Mouse (Mus musculus): Measurements from ENCODE around the gene Cyp8b1. TPM values are rescaled to one million over a fixed set of nuclear protein-coding genes. Genes with fewer than 3 reads are reported as not detected.
A peak's percentile ranks its signal among the peaks of the same experiment; 100 is the strongest.

The Cyp8b1 gene
- polyA plus RNA-seq, 1 experiment from 2014 or later = not detected

GRCm38 (mm10) chr9:121943005-121943404 lies 26.9 kb upstream of the Cyp8b1 start:
- Histone ChIP-seq H3K4me2 (replicated peaks; ENCODE audit: low read depth, low read length) (no peak overlapping the region), H3K4me1 (replicated peaks; ENCODE audit: control insufficient read depth, insufficient read depth, low read length) (no peaks in the 10 kb centered on the region), H3K27ac (ENCODE audit: low read depth, low read length) (no peak overlapping the region), H3K9ac (ENCODE audit: low read depth, low read length) (no peak overlapping the region), H3K36me3 (ENCODE audit: control insufficient read depth, insufficient read depth, low read length) (no peaks in the 10 kb centered on the region), H3K4me3 (ENCODE audit: low read depth, low read length) (no peak overlapping the region), H3K9me3 (ENCODE audit: control insufficient read depth, low read length) (no peaks in the 10 kb centered on the region), H3K27me3 (ENCODE audit: control insufficient read depth, insufficient read depth, low read length) (no peaks in the 10 kb centered on the region)
- DNase-seq (ENCODE audit: low spot score) = no peak
- WGBS = 94% methylated on average over 3 of the region's 3 CpGs
- no peak for ATAC-seq (ENCODE audit: low FRiP score)

GRCm38 (mm10) chr9:121937944-121938355 lies 21.8 kb upstream of the Cyp8b1 start:
- ATAC-seq (ENCODE audit: low FRiP score) = peak; percentile 47; the same call in 1 of the 2 replicates
- WGBS = 59% methylated on average over 21 of the region's 21 CpGs
- H3K27ac ChIP-seq (ENCODE audit: low read depth, low read length) = 0 out of 2 replicates have a peak overlapping the region, but pooled peaks have one; percentile 49

GRCm38 (mm10) chr9:121937451-121937864 lies 21.4 kb upstream of the Cyp8b1 start:
- peak overlapping the region; percentile 34; the same call in 1 of the 2 replicates for H3K4me3 ChIP-seq (ENCODE audit: low read depth, low read length)
- peak overlapping the region; percentile 49; the same call in 1 of the 2 replicates for H3K27ac ChIP-seq (ENCODE audit: low read depth, low read length)
- H3K4me2 ChIP-seq (replicated peaks; ENCODE audit: low read depth, low read length) = peak overlapping the region; percentile 19
- H3K9ac ChIP-seq (ENCODE audit: low read depth, low read length) = no peak overlapping the region
- DNase-seq (ENCODE audit: low spot score) (peak; percentile 31), ATAC-seq (ENCODE audit: low FRiP score) (peak; percentile 35; the same call in 1 of the 2 replicates)
- H3K27me3 ChIP-seq (ENCODE audit: control insufficient read depth, insufficient read depth, low read length) = no peaks in the 10 kb centered on the region
- H3K9me3 ChIP-seq (ENCODE audit: control insufficient read depth, low read length) = no peaks in the 10 kb centered on the region
- no peaks in the 10 kb centered on the region for H3K36me3 ChIP-seq (ENCODE audit: control insufficient read depth, insufficient read depth, low read length)
- WGBS = 62% methylated on average over 6 of the region's 6 CpGs
- H3K4me1 ChIP-seq (replicated peaks; ENCODE audit: control insufficient read depth, insufficient read depth, low read length) = no peaks in the 10 kb centered on the region

More at GRCm38 (mm10) chr9:121937944-121938355, 21.8 kb upstream of the Cyp8b1 start:
- H3K36me3 ChIP-seq (ENCODE audit: control insufficient read depth, insufficient read depth, low read length) = no peaks in the 10 kb centered on the region
- peak overlapping the region; percentile 25; the same call in 1 of the 2 replicates for H3K9ac ChIP-seq (ENCODE audit: low read depth, low read length)
- H3K27me3 ChIP-seq (ENCODE audit: control insufficient read depth, insufficient read depth, low read length) = no peaks in the 10 kb centered on the region
- peak overlapping the region; percentile 19 for H3K4me2 ChIP-seq (replicated peaks; ENCODE audit: low read depth, low read length)
- no peaks in the 10 kb centered on the region for H3K9me3 ChIP-seq (ENCODE audit: control insufficient read depth, low read length)
- H3K4me3 ChIP-seq (ENCODE audit: low read depth, low read length) = peak overlapping the region; percentile 34
- no peak for DNase-seq (ENCODE audit: low spot score)
- no peaks in the 10 kb centered on the region for H3K4me1 ChIP-seq (replicated peaks; ENCODE audit: control insufficient read depth, insufficient read depth, low read length)

GRCm38 (mm10) chr9:121936952-121937351 lies 20.8 kb upstream of the Cyp8b1 start:
- ATAC-seq (ENCODE audit: low FRiP score) (no peak), DNase-seq (ENCODE audit: low spot score) (no peak)
- no peaks in the 10 kb centered on the region for H3K36me3 ChIP-seq (ENCODE audit: control insufficient read depth, insufficient read depth, low read length)
- H3K4me1 ChIP-seq (replicated peaks; ENCODE audit: control insufficient read depth, insufficient read depth, low read length) = no peaks in the 10 kb centered on the region
- no peak overlapping the region for H3K27ac ChIP-seq (ENCODE audit: low read depth, low read length)
- 92% methylated on average over 1 of the region's 1 CpGs for WGBS
- no peaks in the 10 kb centered on the region for H3K9me3 ChIP-seq (ENCODE audit: control insufficient read depth, low read length)
- no peak overlapping the region for H3K9ac ChIP-seq (ENCODE audit: low read depth, low read length)
- H3K27me3 ChIP-seq (ENCODE audit: control insufficient read depth, insufficient read depth, low read length) = no peaks in the 10 kb centered on the region
- no peak overlapping the region for H3K4me3 ChIP-seq (ENCODE audit: low read depth, low read length)
- H3K4me2 ChIP-seq (replicated peaks; ENCODE audit: low read depth, low read length) = no peak overlapping the region

GRCm38 (mm10) chr9:121934856-121935255 lies 18.8 kb upstream of the Cyp8b1 start:
- Histone ChIP-seq H3K4me2 (replicated peaks; ENCODE audit: low read depth, low read length) (no peak overlapping the region), H3K27me3 (ENCODE audit: control insufficient read depth, insufficient read depth, low read length) (no peaks in the 10 kb centered on the region), H3K9me3 (ENCODE audit: control insufficient read depth, low read length) (no peaks in the 10 kb centered on the region), H3K27ac (ENCODE audit: low read depth, low read length) (no peak overlapping the region), H3K36me3 (ENCODE audit: control insufficient read depth, insufficient read depth, low read length) (no peaks in the 10 kb centered on the region), H3K4me3 (ENCODE audit: low read depth, low read length) (no peak overlapping the region), H3K4me1 (replicated peaks; ENCODE audit: control insufficient read depth, insufficient read depth, low read length) (no peaks in the 10 kb centered on the region), H3K9ac (ENCODE audit: low read depth, low read length) (no peak overlapping the region)
- WGBS = 82% methylated on average over 4 of the region's 4 CpGs
- DNase-seq (ENCODE audit: low spot score) (no peak), ATAC-seq (ENCODE audit: low FRiP score) (no peak)

- H3K36me3 ChIP-seq (ENCODE audit: control insufficient read depth, insufficient read depth, low read length) = no peaks in the 10 kb centered on the region
- no peak overlapping the region for H3K9ac ChIP-seq (ENCODE audit: low read depth, low read length)
- no peaks in the 10 kb centered on the region for H3K9me3 ChIP-seq (ENCODE audit: control insufficient read depth, low read length)
- WGBS = 24% methylated on average over 2 of the region's 2 CpGs
- ATAC-seq (ENCODE audit: low FRiP score) (no peak), DNase-seq (ENCODE audit: low spot score) (peak; percentile 70)
- no peak overlapping the region for H3K4me2 ChIP-seq (replicated peaks; ENCODE audit: low read depth, low read length)
- H3K4me3 ChIP-seq (ENCODE audit: low read depth, low read length) = no peak overlapping the region
- no peaks in the 10 kb centered on the region for H3K4me1 ChIP-seq (replicated peaks; ENCODE audit: control insufficient read depth, insufficient read depth, low read length)
- no peaks in the 10 kb centered on the region for H3K27me3 ChIP-seq (ENCODE audit: control insufficient read depth, insufficient read depth, low read length)
- H3K27ac ChIP-seq (ENCODE audit: low read depth, low read length) = no peak overlapping the region
These were observed 12.4 kb upstream of the Cyp8b1 start for GRCm38 (mm10) chr9:121928498-121928897.

GRCm38 (mm10) chr9:121927721-121928120 lies 11.6 kb upstream of the Cyp8b1 start:
- DNase-seq (ENCODE audit: low spot score) (no peak), ATAC-seq (ENCODE audit: low FRiP score) (no peak)
- no peaks in the 10 kb centered on the region for H3K36me3 ChIP-seq (ENCODE audit: control insufficient read depth, insufficient read depth, low read length)
- H3K4me1 ChIP-seq (replicated peaks; ENCODE audit: control insufficient read depth, insufficient read depth, low read length) = no peaks in the 10 kb centered on the region
- no peak overlapping the region for H3K27ac ChIP-seq (ENCODE audit: low read depth, low read length)
- WGBS = 82% methylated on average over 7 of the region's 7 CpGs
- H3K4me2 ChIP-seq (replicated peaks; ENCODE audit: low read depth, low read length) = no peak overlapping the region
- no peak overlapping the region for H3K9ac ChIP-seq (ENCODE audit: low read depth, low read length)
- no peaks in the 10 kb centered on the region for H3K9me3 ChIP-seq (ENCODE audit: control insufficient read depth, low read length)
- H3K27me3 ChIP-seq (ENCODE audit: control insufficient read depth, insufficient read depth, low read length) = no peaks in the 10 kb centered on the region
- H3K4me3 ChIP-seq (ENCODE audit: low read depth, low read length) = no peak overlapping the region

GRCm38 (mm10) chr9:121926634-121927405 lies 10.7 kb upstream of the Cyp8b1 start:
- Histone ChIP-seq H3K27me3 (ENCODE audit: control insufficient read depth, insufficient read depth, low read length) (no peaks in the 10 kb centered on the region), H3K9ac (ENCODE audit: low read depth, low read length) (no peak overlapping the region), H3K27ac (ENCODE audit: low read depth, low read length) (no peak overlapping the region), H3K4me3 (ENCODE audit: low read depth, low read length) (no peak overlapping the region), H3K9me3 (ENCODE audit: control insufficient read depth, low read length) (no peaks in the 10 kb centered on the region), H3K36me3 (ENCODE audit: control insufficient read depth, insufficient read depth, low read length) (no peaks in the 10 kb centered on the region), H3K4me1 (replicated peaks; ENCODE audit: control insufficient read depth, insufficient read depth, low read length) (no peaks in the 10 kb centered on the region), H3K4me2 (replicated peaks; ENCODE audit: low read depth, low read length) (no peak overlapping the region)
- 68% methylated on average over 11 of the region's 11 CpGs for WGBS
- DNase-seq (ENCODE audit: low spot score) (no peak), ATAC-seq (ENCODE audit: low FRiP score) (no peak)

- no peaks in the 10 kb centered on the region for H3K4me1 ChIP-seq (replicated peaks; ENCODE audit: control insufficient read depth, insufficient read depth, low read length)
- no peaks in the 10 kb centered on the region for H3K27me3 ChIP-seq (ENCODE audit: control insufficient read depth, insufficient read depth, low read length)
- 79% methylated on average over 8 of the region's 8 CpGs for WGBS
- no peaks in the 10 kb centered on the region for H3K9me3 ChIP-seq (ENCODE audit: control insufficient read depth, low read length)
- H3K9ac ChIP-seq (ENCODE audit: low read depth, low read length) = no peak overlapping the region
- DNase-seq (ENCODE audit: low spot score) (no peak), ATAC-seq (ENCODE audit: low FRiP score) (no peak)
- no peak overlapping the region for H3K4me3 ChIP-seq (ENCODE audit: low read depth, low read length)
- H3K4me2 ChIP-seq (replicated peaks; ENCODE audit: low read depth, low read length) = no peak overlapping the region
- H3K36me3 ChIP-seq (ENCODE audit: control insufficient read depth, insufficient read depth, low read length) = no peaks in the 10 kb centered on the region
- no peak overlapping the region for H3K27ac ChIP-seq (ENCODE audit: low read depth, low read length)
These were observed 9.9 kb upstream of the Cyp8b1 start for GRCm38 (mm10) chr9:121925959-121926358.
